Mouse (Mus musculus) gastrocnemius, postnatal 36 days (tissue): Measurements from ENCODE around the gene Cish. TPM values are rescaled to one million over a fixed set of nuclear protein-coding genes. Genes with fewer than 3 reads are reported as not detected.
"Not testable (repeated sequence)": the region's sequence is repeated elsewhere in the genome, so short reads cannot be mapped to it uniquely, and the experiment has no call there.

ENCODE experiments used
- DNase-seq, 2 experiments: peaks; one replicate each; pipeline ENCODE4 v3.0.0; 2022
- intact Hi-C: fragments of 180-260 bp; cut with DNase I; formaldehyde crosslinking; loops from one replicate; pipeline ENCODE4 v1.15.1; 2025
- total RNA-seq, 2 experiments: library from RNA; stranded (reverse); gene quantifications; 2 replicates each; pipeline ENCODE4 v1.2.3; 2021

Cish gene
- total RNA-seq, 2 experiments from 2014 or later = 3.9 to 32.3 TPM

GRCm38 (mm10) chr9:107296501-107296965, 707 bp downstream of the Cish start:
- intact Hi-C loops = loop anchor here (5.0 kb wide), 1 partner anchor 216 kb away; no protein-coding TSS in a partner anchor
- peak; percentile 85 to 96 for DNase-seq

- DNase-seq = no peak
- intact Hi-C loops = loop anchor here (5.0 kb wide), 1 partner anchor 215 kb away; no protein-coding TSS in a partner anchor
These were observed 1.2 kb downstream of the Cish start for GRCm38 (mm10) chr9:107297059-107297458.

DNA sequence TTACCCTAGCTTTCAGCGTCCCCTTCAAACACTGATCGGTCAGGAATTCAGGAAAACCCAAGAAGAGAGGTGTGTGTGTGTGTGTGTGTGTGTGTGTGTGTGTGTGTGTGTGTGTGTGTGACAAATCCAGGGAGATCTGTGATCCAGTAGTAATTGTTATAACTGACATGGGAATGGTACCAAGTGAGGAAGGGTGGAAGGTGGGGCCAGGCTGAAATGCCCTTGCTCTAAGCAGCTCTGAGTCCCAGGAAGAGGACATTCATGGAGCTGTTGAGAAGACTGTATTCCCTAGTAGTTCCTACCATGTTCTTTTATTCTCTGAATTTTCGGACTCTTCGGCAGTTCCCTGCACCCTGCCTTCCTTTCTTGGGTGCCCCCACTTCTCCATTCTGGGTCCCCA, 1.8 kb downstream of the Cish start:
- intact Hi-C loops = loop anchor here (5.0 kb wide), 1 partner anchor 215 kb away; no protein-coding TSS in a partner anchor
- no peak for DNase-seq

DNA sequence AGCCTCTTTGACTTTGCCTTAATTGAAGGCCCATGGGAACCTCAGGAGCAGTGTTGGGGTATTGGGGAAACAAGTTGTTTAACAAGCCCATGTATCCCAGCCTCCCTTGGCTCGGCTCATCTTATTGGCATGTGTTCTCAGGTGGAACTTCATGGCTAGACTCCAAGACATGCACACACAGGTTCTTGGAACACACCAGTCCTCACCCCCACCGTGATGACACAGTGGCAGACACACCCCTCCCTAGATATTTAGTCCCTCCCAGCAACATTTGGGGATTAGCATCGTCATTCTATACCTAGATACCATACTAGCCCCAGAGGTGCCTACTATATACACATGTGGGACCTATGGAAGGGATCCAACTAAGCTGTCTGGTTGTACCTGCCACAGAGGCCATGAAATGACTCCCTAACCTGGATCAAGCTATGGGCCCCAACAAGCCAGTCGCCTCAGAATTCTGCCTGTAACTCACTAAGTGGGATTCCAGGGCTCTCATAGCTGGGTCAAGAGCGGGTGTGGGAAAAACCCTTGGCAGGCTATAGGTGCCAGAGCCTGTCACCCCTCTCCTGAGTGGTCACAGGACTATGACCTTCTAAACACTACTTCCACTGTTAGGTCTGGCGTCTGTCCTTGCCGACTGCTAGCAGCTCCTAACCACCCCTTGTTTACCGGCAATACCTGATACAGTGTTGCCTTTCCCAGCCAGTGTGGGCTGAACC, 2.4 kb downstream of the Cish start:
- intact Hi-C loops = loop anchor here (5.0 kb wide), 1 partner anchor 214 kb away; no protein-coding TSS in a partner anchor
- DNase-seq = no peak

- intact Hi-C loops = loop anchor here (5.0 kb wide), 1 partner anchor 213 kb away; no protein-coding TSS in a partner anchor
- no peak for DNase-seq
These were observed 3.0 kb downstream of the Cish start for GRCm38 (mm10) chr9:107298876-107299275.

DNA sequence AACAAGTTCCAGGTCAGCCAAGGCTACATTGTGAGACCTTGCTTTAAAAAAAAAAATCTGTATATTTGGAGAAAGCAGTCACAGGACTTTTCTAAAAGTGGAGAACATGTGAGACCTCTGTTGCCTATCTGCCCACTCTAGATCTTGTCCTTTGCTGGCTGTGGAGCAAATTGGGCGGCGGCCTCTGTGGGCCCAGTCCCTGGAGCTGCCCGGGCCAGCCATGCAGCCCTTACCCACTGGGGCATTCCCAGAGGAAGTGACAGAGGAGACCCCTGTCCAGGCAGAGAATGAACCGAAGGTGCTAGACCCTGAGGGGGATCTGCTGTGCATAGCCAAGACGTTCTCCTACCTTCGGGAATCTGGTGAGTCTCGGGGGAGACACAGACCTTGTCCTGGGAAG, 4.0 kb downstream of the Cish start:
- intact Hi-C loops = loop anchor here (5.0 kb wide), 1 partner anchor 213 kb away; no protein-coding TSS in a partner anchor
- no peak for DNase-seq

DNA sequence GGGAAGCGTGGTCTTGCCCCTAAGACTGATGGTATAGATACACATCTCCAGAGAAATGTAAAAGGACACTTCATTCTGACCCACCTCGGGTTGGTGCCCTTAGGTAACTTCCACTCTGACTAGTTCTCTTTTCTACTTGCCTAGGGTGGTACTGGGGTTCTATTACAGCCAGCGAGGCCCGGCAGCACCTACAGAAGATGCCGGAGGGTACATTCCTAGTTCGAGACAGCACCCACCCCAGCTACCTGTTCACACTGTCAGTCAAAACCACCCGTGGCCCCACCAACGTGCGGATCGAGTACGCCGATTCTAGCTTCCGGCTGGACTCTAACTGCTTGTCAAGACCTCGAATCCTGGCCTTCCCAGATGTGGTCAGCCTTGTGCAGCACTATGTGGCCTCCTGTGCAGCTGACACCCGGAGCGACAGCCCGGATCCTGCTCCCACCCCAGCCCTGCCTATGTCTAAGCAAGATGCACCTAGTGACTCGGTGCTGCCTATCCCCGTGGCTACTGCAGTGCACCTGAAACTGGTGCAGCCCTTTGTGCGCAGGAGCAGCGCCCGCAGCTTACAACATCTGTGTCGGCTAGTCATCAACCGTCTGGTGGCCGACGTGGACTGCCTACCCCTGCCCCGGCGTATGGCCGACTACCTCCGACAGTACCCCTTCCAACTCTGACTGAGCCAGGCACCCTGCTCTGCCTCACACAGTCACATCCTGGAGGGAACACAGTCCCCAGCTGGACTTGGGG, 4.6 kb downstream of the Cish start:
- no peak for DNase-seq
- intact Hi-C loops = no loop called here

DNA sequence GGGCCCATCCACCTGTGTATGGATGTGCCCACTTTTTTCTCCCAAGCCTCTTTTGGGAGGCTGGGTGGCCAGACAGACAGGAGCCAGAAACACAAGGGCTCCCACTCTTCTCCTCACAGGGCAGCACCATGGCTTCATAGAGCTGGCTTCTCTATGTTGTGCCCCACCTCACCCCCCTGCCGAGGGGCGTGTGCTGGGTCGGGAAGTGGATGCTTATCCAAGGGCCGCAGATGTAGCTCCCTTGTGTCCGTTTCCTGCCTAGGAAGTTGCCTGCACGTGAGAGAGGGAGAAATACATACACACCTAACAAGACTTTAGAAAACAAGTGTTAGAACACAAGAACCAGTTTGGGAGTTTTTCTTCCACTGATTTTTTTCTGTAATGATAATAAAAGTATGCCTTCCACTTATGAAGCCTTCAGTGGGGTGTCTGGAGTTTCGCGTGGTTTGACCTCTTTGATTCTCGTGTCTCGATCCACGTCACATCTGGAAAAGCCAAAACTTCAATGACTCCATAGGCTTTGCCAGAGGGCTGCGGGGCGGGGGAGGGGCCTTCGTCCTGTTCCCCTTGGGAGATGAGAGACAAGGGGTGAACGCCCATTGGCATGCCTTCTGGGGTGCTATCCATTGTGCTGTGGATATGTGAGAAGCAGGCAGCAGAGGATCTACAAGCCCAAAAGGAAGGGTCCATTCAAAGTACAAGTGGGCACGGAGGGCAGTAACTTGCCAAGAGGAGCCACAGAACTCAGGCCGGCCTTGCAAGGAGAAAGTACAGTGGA, 5.9 kb downstream of the Cish start:
- DNase-seq = no peak
- intact Hi-C loops = no loop called here

DNA sequence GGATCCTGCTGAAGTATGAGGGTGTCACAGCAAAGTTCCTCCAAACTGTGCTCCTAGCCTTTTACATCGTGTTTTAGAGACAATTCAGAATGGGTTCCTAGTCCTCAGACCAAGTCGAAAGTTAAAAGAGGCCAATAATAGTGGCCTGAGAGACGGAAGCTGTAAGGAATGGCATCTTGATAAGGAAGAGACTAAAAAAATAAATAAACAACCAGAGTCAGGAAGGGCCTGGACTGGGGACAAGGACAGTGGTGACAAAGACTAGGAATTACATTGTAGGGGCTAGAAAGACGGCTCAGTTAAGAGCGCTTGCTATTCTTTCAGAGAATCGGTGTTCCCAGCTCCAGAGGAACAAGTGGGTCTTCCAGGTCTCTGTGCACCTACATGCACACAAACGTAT, 6.8 kb downstream of the Cish start:
- intact Hi-C loops = no loop called here
- no peak for DNase-seq

DNA sequence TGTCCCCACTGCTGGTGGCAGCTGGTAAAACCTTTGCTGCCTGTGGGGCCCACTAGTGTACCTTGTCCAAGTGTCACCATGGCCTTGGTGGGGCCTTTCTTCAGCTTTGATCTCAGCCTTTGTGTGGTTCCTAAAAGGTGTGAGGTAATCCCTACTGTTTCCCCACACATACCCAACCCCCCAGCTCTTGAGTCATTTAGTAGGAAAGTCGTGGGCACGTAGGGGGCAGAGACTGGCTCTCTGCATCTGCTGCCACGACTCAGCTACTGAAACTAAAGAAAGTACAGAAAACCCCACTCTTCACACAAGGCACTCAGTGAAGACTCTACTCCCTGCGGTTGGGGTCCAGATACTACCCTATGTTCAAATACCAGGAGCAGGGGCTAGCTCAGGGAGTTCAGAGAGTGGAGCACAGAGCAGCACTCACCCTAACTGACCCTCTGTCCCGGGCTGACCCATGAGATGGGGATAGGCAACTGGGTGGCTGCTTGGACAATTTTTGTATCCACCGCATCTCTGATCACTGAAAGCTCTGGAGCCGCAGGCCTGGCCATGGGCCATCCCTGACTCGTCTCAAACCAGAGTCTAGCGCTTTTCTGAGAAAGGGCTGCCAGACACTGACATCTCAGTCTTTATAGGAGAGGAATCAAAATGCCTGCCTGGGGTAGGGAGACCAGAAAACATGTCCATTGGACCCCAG, 7.4 kb downstream of the Cish start:
- DNase-seq = no peak
- intact Hi-C loops = no loop called here

GRCm38 (mm10) chr9:107303900-107304299, 8.1 kb downstream of the Cish start:
- no peak for DNase-seq
- intact Hi-C loops = no loop called here

DNA sequence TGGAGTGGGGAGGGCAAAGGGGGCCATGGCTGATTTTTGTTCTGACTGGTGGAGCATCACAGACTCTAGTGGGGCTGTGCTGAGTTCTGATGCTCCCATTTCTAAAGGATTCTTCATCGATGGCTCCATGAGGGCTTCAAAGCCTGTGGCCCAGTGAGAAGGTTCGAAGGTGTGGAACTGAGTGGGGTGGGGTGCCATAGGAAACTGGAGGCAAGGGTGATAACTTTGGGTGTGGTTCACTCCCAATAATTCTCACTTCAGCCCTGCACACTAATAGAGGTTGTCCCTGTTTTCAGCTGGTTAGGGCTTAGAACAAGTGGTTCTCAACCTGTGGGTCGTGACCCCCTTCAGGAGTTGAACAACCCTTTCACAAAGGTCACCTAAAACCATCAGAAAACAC, 8.6 kb downstream of the Cish start:
- no peak for DNase-seq
- intact Hi-C loops = no loop called here

DNA sequence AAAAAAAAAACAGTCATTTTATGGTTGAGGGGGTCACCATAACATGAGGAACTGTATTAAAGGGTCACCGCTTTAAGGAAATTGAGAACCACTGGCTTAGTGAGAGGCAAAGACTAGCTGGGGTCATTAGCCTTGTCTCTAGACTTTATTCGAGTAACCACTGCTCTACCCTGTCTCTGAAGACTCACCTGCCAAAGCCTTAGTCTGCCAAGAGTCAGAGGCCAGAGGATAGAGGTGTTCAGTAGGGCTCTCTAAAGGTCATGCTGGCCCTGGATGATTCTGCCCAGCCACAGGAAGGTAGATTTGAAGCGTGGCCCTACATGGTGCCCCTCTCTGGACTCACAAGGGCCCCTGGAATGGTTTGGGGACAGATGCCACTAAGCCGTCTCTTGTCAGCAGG, 9.2 kb downstream of the Cish start:
- intact Hi-C loops = no loop called here
- DNase-seq = no peak

GRCm38 (mm10) chr9:107305601-107306542, 10.0 kb downstream of the Cish start:
- DNase-seq = no peak
- intact Hi-C loops = no loop called here

- intact Hi-C loops, DNase-seq: not testable (repeated sequence)
These were observed 10.8 kb downstream of the Cish start for GRCm38 (mm10) chr9:107306673-107307072.

DNA sequence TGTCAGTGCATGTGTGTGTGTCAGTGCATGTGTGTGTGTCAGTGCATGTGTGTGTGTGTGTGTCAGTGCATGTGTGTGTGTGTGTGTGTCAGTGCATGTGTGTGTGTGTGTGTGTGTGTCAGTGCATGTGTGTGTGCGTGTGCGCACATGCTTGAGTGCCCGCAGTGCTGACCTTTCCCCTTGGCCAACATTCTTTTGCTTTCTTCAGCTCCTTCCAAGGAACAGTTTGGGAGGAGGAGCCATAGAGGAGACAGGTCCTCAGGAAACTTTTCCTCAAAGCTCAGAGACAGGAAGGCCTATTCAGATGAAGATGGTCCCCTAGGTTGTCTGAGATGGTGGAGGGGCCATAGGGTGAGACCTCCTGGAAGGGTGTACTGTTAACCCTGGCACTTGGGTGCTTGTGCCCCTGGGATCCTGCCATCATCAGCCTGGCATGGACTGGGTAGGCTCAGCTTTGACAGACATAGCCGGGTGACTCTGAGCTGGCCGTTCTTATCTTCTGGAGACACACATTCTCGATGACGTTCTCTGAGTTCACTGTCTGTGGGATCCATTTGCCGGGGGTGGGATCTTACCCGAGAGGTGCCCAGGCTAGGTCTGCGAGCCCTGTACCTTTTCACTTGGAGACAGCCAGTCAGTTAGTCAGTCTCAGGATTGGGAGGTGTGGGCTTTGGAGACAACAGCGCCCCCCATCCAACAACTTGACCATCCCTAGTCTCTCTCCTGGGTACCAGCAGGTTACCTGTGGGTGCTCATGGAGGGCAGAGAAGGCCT, 11.5 kb downstream of the Cish start:
- DNase-seq = no peak
- intact Hi-C loops = no loop called here

GRCm38 (mm10) chr9:107307886-107308285, 12.1 kb downstream of the Cish start:
- intact Hi-C loops = loop anchor here (1.0 kb wide), 1 partner anchor 15 kb away; no protein-coding TSS in a partner anchor
- DNase-seq = peak; percentile 70 to 87

GRCm38 (mm10) chr9:107308346-107309000, 12.6 kb downstream of the Cish start:
- no peak for DNase-seq

More at GRCm38 (mm10) chr9:107308346-107309000, 12.6 kb downstream of the Cish start:
- intact Hi-C loops = loop anchor here (1.0 kb wide), 1 partner anchor 15 kb away; no protein-coding TSS in a partner anchor
